Mouse (Mus musculus) heart, adult 8-10 months (tissue): ENCODE measurements around the gene Gm48551. TPM values are rescaled to one million over a fixed set of nuclear protein-coding genes. Genes with fewer than 3 reads are reported as not detected.

Source experiments
- DNase-seq: peaks from one replicate; pipeline ENCODE4 v3.0.0; 2022; ENCODE audit warnings: low spot score
- total RNA-seq, 4 experiments: library from RNA; stranded (reverse); gene quantifications; 2 replicates each; pipeline ENCODE4 v1.2.4; 2022

Gm48551 gene
- total RNA-seq, 4 experiments from 2014 or later: 0.73 to 1.3 (median 1.0) TPM

DNA sequence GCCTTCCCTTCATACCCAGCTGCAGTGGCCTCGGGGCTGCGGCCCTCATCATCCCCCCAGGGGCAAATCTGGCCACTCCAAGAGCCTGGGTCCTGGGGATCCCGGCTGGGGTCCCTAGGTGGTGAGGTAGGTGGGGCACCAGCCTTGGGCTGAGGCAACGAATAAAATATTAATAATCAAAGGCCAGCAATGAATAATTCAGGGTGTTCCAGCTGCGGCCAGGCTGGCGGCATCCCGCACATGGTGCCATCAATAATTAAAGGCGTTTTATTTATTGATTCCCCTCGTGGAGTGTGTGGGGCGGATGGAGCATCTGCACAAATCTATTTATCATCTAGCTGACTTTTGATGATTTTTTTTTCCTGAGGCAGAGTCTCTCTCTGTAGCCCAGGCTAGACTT is 19.2 kb downstream of the Gm48551 start:
- DNase-seq: no peak

DNA sequence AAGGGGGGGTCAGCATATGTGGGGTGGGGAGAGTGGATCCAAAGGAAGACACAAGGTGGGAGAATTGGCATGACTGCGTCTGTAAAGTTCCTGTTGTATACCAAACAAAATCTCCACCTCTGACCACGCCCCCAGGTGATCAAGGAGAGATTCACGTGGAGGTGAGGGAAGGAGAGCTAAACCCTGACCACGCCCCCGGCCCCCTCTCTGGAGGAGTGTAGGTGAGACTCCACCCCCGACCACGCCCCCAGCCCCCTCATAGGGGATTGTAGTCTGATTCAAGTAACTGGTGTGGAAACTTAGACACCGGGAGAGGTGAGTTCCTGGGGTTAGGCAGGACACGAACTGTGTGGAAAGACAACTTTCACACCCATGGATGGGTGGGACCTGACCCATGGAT is 19.8 kb downstream of the Gm48551 start:
- no peak for DNase-seq

DNA sequence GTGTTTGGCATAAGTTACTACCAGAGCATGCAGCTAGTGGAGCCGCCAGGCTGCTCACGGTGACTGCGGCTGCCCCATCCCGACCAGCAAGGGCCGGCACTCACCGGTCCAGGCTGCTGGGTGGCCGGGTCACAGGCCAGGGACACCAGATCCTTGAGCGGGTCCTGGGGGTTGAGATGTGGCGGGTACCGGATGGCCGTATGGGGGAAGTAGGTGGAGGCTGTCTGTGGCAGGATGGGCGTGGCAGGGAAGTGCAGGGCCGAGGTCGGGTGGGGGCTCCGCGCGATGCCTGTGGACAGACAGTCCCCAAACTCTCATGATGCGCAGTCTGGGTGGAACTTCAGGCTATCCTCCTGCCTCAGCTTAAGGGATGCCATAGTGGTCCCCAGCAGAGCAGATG is 20.5 kb downstream of the Gm48551 start:
- no peak for DNase-seq

DNA sequence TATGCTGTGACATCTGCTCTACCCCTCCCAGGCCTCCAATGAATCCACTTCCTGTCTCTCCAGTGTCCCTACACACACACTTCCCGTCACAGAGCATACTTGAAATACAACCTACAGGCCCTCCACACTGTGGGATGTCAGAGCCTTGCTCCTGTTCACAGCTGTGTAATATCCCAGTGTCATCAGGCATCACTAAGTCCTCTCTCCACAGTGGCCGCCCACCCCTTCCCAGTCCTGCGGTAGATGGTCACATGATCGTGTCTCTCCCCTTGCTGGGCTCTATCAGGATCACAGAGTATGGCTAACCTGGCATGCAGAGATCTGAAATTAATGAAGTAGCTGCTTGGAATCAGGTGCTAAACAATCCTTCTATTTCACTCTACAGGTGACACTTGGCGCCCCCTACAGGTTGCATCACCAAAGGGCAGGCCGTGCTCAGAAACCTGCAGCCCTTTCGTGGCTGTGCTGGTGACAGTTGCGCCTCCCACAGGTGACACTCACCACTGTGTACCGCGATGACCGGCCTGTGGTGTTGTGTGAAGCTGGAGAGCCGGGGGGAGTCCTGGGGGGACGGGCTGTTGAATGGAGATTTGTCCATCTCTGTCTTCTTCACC is 21.4 kb downstream of the Gm48551 start:
- no peak for DNase-seq

DNA sequence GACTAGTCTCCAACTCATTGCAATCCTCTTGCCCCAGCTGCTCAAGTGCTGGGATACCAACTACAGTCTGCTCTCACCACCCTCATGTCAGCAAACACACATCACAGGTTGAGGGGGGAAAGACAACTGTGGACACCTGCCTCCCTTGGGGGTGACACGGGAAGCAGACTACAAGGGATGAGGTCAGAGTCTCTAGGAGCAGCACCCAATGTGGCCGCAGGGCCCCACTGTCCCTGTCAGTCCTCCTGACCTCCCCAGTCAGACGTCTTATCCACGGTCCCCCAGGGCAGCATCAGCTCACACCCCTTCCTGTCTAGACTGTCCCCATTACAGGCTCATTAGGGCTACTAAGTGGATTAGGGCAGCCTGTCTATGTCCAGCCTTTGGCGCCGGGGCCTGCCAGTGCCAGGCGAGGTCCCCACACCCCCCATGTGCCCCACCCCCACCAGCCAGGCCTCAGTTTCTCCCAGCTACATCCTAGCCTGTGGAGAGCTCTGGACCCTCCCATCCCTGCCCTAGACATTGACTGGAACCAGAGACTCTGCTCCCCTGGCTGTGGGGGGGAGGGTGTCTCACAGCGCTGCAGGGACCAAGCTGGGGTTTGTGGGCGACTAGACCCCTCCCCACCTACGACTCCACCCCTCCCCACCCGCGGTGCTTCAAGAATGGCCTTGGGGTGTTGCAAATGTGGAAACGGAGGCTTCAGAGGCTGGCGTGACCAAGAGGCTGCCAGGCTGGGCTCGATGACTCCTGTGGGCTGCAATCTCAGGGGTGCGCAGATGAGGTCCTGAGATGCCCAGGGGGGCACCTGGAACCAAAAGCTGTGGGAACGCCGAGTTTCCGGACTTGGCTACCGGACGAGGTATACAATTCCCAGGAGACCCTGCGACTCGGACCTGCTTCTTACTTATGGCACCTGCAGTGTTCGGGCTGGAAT is 22.5 kb downstream of the Gm48551 start:
- DNase-seq: no peak

DNA sequence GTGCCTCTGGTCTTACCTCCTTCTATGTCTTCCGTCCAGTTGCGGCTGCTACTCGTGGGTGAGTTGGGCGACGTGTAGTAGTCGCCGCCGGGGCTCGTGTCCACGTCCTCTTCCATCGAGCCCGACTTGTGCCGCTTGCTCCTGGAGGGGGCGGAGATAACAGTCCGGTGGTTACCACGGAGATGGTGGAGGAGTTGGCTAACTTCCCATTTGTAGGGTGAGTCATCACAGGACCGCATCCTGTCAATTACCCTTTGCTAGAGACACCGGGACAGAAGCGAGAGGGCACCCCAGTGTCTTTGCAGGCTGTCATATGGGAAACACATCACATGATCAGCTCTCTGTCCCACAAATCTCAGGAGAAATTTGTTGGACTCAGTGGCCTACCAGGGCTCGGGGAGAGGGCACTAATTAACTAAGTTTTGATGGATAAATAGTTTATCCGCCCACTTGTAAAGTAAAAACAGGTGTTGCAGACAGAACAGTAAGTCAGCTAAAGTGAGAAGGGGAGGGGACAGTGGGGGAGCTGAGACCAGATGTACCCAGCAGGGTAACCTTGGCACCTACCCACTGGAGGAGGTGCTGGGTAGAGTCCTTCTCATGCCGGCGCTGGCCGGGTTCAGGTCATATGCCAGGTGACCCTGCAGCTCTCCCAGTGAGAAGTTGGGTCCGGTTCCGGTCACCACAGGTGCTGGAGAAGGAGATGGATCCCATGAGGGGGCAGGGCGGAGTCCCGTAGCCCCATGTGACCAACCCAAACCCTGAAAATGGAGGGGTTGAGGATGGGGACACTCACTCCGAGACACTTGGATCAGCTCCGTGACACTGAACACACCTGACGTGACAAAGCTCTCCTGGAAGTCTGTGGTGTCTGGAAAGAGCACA is 23.5 kb downstream of the Gm48551 start:
- peak; percentile 94 for DNase-seq

DNA sequence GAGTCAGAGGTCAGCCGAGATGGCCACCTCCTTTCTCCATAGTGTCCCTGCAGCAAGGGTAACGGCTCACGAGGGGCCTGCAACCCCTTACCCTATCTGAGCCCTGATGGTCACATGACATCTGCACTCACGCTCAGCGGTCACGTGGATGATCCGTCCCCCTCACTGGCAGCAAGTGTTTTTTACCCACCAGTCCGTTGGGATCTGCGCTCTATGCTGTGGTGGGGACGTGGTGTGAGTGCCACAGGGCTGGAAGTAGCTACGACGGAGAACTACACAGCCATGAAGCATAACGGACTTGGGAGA is 24.1 kb downstream of the Gm48551 start:
- no peak for DNase-seq

DNA sequence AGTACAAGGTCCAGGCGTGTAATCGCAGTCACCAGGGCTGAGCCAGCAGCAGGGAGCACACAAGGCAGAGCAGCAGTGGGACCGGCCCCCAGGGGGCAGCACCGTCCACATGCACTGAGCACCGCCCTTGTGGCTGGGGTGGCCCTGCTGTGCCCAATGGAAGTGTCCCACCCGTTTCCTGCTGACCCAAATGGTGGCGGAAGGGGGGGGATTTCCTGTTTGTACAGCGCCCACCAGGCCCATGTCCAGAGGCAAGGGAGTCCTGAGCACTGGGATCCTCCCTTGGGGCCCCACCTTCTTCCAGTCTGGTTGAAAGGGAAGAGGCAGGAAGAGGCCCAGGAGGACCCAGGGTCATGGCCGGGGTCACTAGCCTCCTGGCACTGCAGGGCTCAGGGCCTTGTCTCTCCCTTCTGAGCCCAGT is 24.6 kb downstream of the Gm48551 start:
- DNase-seq: peak; percentile 91

DNA sequence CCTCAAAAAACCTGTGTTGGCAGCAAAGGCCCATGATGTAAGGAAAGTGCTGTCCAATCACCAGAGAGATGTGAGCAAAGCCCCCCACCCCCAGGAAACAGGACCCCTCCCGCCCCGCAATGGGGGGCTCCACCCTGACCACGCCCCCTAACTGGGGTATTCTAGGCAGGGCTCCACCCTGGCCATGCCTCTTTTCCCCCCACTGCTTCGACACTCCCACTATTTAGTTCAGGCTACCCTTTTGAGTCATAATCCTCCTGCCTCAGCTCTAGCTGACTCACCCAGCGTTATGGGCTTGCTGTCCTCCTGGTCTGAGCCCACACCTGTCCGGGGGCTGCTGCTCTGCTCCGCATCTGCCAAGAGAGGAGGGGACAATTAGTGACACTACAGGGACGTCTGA is 25.1 kb downstream of the Gm48551 start:
- no peak for DNase-seq

DNA sequence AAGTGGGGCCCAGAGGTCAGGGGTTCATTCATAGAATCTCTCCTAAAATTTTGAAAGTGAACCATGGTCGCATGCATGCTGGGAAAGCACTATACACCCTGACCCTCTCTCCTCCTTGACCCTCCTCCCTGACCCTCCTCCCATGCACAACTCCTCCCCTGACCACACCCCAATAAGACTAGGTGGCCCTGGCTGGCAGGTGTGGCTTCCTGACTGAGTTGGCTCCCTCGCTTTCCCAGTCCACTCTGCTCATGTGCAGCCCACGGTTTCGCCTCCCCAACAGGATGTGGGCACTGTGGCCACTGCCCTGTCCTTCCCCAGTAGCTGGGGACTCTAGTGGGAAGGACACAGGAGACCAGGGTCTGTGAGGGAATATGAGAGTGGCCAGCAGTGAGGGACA is 26.1 kb downstream of the Gm48551 start:
- DNase-seq: no peak

DNA sequence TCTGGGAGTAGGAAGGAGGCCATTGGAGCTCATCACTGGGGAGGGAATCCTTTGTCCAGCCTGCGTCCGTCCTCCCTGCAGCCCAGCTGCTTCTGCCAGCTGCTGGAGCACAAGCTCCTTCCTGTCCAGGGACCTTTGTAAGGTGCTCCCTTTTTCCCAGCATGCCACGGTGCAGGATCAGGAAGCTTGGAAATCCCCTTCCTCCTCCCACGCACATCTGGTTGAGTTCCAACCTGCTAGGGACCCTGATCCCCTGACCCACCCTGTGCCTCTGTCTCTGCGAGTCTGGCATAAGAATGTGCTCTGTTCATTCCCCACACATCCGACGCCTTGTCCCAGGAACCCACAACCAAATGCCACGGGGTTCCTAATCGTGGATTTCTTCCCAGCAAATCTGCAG is 26.7 kb downstream of the Gm48551 start:
- peak; percentile 81 for DNase-seq

DNA sequence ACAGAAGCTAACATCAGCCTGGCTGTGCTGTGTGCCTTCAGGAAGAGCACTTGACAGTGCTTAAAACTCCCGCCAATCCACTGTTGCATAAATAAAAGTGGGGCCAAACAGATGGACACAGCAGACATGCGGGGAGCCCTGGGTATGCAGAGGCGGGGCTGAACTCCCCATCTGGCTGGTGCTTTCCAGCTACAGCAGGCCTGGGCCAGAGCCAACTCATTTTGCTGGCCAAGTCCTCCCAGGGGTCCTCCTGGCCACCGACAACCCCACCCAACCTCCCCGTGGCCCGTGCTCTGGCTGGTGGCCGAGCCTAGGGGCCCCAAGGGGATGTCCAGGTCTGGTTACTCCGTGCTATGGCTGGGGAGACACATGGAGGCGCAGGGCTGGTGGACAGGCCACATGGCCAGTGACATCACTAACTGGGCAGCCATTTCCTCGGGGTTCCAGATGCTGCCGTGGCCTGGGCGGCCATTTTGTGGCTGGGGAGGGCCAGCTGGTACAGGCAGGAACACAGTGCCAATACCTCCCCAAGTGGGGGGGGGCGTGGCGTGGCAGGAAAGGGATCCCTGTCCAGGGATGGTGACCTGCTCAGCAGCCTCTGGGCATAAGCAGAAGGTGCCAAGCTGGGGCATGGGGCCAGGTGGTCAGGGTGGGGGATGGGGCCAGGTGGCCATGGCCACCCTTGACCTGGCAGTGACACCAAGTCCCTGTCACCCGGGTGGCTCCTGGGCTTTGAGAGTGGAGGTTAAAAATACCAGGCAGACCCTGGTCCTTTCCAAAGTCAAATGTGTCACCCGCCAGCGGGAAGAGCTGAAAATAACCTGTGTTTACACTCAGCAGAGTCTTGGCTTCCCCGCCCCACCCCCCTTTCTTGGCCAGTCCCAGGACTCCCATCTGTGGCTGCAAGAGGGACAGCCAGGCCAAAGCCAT is 27.5 kb downstream of the Gm48551 start:
- peak; percentile 95 for DNase-seq

DNA sequence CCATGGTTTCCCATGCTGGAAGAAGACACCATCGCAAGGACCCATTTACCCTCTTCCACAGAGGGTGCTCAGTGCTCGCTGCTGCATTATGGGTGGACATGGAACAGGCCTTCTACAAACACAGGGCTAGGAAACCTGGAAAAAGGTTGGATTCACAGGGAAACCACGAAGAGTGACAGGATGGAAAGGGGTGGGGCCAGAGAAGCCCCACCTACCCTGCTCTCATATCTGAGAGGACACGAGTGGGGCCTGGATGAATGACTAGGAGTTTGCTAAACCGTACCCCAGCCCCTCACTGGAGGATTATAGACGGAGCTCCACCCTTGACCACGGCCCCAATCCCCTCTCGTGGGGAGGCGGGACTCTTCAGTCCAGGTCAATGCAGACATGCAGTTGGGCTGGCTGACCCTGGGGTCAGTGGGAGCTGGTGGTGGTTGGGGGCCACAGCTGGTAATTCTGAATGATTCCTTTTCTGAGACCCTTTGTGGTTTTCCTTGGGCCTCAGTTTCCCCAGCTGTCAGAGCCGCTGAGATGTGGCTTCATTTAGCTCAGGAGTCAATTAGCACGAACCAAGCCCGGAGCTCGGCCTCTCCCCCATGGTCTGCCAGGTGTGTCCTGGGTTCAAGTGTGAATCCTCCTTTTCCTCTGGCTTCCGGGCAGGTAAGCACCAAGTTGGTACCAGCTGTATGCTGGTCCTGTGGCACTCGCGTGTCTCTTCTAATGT is 28.5 kb downstream of the Gm48551 start:
- DNase-seq: no peak

DNA sequence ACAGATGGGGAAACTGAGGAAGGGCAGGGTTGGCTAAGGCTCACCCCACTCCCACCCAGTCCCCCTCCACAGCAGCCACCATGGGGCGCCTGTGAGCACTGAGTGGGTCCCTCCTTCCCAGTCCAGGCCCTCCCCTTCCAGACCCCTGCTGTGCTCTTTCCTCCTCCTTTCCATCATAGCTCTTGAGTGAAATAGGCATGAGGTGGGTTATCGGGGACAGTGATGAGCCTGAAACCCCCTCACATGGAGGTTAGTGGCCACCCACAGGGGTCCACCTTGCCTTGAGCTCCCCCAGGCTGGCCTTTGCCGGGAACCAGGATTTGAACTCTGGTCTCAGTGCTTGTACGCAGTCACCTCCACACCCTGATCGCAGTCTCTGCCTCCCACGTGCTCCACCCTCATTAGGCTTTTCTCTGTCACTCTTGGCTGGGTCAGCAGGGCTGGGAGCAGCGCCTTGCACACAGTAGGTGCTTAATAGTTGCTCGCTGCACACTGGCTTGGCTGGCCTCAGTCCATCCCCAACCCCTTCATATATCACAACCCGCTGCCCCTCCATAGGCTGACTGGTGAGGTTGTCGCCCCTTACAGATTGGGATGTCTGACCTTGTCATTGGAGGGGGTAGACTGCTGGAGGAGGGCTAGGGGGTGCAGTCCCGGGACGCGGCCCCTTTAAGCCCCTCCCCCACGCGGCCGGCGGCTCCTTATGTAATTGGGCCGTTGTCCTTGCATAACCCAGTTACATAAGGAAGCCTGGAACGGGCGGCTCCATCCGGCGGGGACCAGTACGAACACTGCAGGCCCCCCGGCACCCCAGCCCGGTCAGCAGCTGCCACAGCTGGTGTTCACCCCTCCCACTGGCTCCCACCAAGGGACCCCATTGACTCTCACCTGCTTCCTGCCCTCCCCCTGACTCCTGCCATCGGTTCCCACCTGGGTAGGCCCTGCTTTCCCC is 29.3 kb downstream of the Gm48551 start:
- peak; percentile 92 for DNase-seq

DNA sequence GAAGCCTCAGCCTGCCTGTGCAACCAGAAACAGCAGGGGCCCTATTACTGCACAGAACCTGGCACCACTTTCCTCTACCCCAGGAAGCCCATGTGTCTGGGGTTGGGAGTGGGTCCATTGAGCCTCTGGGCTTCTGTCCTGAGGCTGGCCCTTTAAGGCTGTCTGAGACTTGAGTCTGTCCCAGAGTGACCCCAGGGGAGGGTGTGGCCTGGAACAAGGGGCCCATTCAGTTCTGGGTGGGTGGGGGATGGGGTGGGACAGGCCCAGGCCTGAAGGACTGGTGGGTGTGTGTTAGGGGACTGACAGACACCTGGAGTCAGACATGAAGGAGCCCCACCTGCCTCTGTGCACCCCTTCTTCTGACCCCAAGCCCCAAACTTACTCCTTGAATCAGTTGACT is 30.4 kb downstream of the Gm48551 start:
- no peak for DNase-seq

DNA sequence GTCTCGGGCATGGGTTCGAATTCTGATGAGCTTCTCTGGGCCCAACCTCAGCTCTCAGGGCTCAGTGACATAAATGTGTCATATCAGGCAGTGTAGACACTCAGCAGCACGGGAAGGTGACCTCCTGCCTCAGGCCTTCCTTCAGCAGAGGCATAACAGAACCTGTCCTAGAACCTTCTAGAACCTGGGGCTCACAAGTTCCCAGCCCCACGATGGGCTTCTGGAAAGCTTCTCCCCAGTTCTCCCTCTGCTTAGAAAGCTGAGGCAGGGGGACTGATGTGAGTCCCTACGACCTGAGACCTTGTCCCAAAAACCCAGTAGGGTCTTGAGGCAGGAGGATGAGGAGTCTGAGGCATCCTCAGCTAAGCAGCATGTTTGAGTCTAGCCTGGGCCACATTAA is 30.9 kb downstream of the Gm48551 start:
- no peak for DNase-seq

DNA sequence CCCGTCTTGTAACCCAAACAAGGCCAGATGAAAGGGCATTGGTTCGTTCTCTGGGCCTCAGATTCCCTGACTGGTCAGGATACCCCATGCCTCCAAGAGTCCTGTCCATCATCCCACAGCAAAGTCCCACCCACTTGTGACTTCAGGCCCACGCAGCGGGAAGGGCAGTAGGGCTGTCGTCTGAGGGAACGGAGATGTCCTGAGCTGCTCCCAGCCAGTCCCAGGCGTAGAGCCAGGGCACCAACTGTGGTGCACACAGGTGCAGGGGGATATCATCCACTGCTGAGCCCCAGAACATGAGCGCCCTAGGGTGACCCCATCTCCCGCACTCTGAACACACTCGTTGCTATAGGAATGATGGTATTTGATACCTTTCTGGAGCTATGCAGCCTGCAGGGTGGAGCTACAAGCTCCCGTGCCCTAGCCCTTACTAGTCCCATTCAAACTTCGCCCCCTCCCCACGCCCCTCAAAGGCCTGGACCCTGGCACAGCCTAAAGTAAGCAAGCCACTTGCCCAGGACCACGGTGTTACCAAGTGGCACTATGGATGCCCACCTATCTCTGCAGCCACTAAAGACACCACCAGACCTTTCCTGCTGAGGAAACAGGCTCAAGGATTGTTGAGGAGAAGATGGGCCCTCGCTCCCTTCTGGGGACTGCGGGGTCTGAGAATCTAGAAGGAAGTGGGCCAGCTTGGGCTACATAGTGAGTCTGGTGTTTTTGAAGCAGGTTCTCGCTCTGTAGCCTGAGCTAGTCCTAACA is 31.5 kb downstream of the Gm48551 start:
- DNase-seq: no peak

DNA sequence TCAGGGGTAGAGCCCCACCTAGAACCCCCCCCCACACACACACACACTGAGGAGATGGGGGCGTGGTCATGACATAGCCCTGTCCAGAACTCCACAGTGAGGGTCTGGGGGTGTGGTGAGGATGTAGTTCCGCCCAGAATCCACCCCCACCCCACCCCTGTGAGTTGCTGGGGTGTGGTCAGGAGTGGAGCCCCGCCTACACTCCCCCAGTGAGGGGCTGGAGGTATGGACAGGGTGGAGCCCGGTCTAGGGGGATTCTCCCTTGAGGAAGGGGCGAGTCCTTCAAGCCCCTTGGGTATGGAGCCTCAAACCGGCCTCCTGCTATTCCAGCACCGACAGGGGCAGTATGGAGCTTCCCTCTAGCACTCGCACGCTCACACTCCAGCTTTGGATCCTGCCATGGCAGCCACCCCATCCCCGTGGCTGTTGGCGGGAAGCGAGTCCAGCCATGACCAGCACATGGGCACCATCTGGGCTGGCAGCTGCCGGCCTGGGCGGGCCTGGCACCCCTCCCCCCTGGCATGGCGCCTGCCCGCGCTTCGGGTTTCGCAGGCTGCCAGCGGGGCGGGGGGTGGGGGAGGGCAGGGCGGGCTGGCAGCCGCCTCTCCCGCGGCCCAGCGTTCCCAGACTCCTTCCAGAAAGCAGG is 32.4 kb downstream of the Gm48551 start:
- DNase-seq: peak; percentile 78
